Mouse (Mus musculus) embryonic stem cell, embryonic (primary cell): ENCODE measurements around the gene Medag.

Experiments used
- CTCF ChIA-PET, 4 experiments: fragments of 300-600 bp in 2 of 4; fragments of 350-600 bp in 2 of 4; sonication (Branson Sonifier 250); formaldehyde crosslinking; loops; one replicate each; lab custom pipeline; 2022; ENCODE audit warnings: inconsistent platforms in 2 of 4; lab: Charles Lee
- POLR2A ChIA-PET, 4 experiments: fragments of 300-600 bp in 2 of 4; fragments of 350-600 bp in 2 of 4; sonication (Branson Sonifier 250); formaldehyde crosslinking; loops; one replicate each; lab custom pipeline; 2022; ENCODE audit warnings: antibody characterized with exemption in 4 of 4, inconsistent platforms in 1 of 4; lab: Charles Lee

The Medag gene

DNA sequence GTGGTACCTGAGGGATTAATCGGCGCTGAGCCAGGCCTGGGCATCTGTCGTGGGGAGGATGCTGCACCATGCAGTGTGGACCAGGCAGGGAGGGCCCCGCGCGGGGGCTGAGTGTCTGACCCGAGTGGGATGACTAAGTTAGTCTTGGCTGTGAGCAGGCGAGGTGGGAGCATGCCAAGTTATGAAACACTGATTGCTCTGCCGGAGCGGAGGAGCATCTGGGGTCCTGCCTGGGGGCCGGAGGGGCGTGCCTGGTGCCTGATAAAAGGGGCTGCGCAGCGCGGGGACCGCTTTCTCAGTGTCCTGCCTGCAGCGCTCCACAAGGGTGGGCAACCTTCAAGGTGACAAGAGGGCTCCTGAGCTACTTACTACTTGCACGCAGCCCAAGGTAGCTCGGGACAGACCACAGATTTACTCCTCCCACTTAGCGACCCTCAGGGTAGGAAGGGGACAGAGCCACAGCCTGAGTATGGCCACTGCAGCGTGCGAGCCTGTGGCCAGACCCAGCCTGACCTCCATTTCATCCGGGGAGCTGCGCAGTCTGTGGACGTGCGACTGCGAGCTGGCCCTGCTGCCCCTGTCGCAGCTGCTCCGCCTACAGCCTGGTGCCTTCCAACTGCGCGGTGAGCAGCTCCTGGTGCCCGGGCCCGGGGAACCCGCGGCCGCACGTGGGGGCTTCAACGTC lies at the start of gene Medag:
Gene Medag (plus strand): TSS at position 241 of the 685 bp plus-strand sequence.
- ChIA-PET CTCF (interaction anchor here (0.5 to 2.1 kb wide), 14 partner anchors 28 to 405 kb away, joined by 3 to 8 read pairs (median 3); no protein-coding TSS in a partner anchor), POLR2A (interaction anchor here in 3 of 4 experiments (0.5 to 1.2 kb wide), 8 partner anchors 9 to 555 kb away, joined by 3 to 6 read pairs (median 3); no protein-coding TSS in a partner anchor)

DNA sequence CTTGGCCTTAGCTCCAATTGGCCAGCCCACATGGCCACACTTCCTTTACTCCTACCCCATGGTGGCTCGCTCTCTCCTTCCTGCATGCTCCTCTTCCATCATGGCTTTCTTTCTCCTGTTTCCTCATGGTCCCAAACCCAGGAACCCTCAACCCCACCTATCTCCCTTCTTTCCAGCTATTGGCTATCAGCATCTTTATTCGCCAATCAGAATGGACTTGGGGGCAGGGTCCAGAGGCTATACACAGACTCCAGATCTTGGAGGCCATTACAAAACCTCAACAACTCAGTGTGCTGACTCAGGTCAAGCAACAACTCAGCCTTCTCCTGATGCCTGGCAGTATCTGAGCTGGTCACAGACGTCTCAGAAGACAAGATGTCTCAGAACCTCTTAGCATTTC lies 48.9 kb upstream of the Medag start:
- POLR2A ChIA-PET, result interaction anchor here in 3 of 4 experiments (0.7 to 2.5 kb wide), 7 partner anchors 10 to 310 kb away, joined by 3 to 15 read pairs (median 4); no protein-coding TSS in a partner anchor
- CTCF ChIA-PET, result interaction anchor here in 3 of 4 experiments (0.6 to 3.1 kb wide), 6 partner anchors 9 to 56 kb away, joined by 3 to 28 read pairs (median 14); no protein-coding TSS in a partner anchor

- ChIA-PET POLR2A (interaction anchor here (0.6 to 2.5 kb wide), 20 partner anchors 8 to 311 kb away, joined by 3 to 22 read pairs (median 4); partner anchors contain the start of genes Hmgb1 (in 1 of the 4) and Uspl1 (in 1 of the 4)), CTCF (interaction anchor here (0.6 to 3.1 kb wide), 12 partner anchors 10 to 103 kb away, joined by 3 to 28 read pairs (median 7); no protein-coding TSS in a partner anchor)
These were observed 47.4 kb upstream of the Medag start for GRCm38 (mm10) chr5:149363903-149364755.

GRCm38 (mm10) chr5:149367011-149367410 lies 44.5 kb upstream of the Medag start:
- ChIA-PET CTCF (interaction anchor here in 1 of 4 experiments (1.0 kb wide), 1 partner anchor 9 kb away, joined by 4 read pairs; no protein-coding TSS in a partner anchor), POLR2A (interaction anchor here in 1 of 4 experiments (0.6 to 1.6 kb wide), 2 partner anchors 22 to 624 kb away, joined by 3 to 5 read pairs; no protein-coding TSS in a partner anchor)

DNA sequence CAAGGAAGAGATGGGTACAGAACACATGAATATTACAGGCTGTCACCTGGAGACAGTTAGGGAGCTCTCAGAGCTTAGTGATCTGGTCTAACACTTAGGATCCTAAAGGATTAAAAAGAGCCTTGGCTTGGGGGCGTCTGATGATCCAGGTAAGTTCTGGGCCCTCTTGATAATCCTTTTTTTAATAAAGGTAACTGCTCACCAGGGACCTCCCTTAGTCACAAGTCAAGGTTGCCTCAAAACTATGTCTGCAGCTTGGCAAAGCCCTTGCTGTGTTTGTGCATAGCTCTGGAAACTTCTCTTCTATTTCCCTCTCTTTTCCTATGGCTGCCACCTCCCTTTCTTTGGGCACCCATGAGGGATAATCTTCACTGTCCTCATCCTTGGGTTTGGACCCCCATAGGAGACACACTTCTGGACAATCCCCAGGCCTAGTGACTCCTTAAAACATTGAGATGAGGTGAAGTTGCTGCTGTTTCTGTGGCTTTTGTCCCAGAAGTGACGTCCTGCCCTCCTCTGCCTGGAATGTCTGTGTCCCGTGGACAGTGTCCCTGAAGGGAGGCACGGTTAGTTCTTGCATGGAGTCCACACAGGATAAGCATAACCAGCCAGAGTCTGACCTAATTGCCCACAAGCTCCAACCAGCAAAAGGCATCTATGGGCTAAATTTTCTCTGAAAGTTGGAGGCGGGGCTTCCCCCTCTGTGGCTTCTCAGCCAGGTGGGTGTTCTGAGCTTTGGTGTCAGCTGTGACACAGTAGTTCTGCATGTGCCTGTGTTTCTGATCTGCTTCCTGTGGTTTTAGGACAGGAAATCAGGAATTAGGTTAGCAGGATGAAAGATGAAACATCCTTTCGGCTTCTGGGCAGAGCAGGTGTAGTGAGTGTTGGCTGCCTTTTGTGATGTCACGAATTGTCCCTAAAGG lies 43.7 kb upstream of the Medag start:
- CTCF ChIA-PET, result interaction anchor here in 3 of 4 experiments (0.5 to 1.6 kb wide), 6 partner anchors 7 to 1187 kb away, joined by 3 to 4 read pairs (median 3); no protein-coding TSS in a partner anchor
- POLR2A ChIA-PET, result interaction anchor here in 3 of 4 experiments (0.6 to 1.1 kb wide), 6 partner anchors 11 to 1035 kb away, joined by 3 to 5 read pairs (median 3); no protein-coding TSS in a partner anchor

DNA sequence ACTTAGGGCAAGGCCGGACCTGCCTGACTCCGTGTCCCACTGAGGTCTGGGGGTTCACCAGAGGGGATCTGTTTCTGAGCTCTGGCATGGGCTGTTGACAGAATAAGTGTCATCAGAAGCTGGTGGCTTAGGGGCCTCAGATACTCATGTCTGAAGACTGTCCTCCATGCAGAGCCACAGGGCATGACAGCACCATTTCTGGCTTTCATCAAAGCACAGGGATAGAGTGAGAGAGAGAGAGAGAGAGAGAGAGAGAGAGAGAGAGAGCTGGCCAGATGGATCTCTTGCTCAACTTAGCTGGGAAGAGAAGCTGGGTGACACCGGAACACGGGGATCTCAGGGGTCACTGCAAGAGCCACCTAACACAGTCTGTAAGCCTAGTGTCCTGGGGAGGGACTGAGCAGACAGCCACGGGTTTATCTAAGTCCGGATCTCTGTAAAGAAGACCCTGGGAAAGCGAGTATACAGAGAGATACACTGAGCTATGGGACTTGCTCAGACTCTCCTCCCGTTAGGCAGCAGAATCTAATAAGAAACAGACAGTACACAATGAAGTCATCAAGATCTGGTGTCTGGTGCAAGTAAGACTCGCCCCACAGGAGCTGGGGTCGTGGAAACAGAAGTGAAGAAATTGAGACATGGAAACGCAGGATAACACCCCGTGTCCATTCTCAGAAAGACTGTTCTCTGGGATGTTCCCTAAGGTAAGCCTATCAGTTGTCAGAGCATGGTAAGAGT lies 42.8 kb upstream of the Medag start:
- POLR2A ChIA-PET, result interaction anchor here in 3 of 4 experiments (0.5 to 1.1 kb wide), 7 partner anchors 11 to 1036 kb away, joined by 3 to 5 read pairs (median 3); no protein-coding TSS in a partner anchor
- CTCF ChIA-PET, result interaction anchor here (0.5 to 1.6 kb wide), 9 partner anchors 8 to 1188 kb away, joined by 3 to 6 read pairs (median 3); no protein-coding TSS in a partner anchor

DNA sequence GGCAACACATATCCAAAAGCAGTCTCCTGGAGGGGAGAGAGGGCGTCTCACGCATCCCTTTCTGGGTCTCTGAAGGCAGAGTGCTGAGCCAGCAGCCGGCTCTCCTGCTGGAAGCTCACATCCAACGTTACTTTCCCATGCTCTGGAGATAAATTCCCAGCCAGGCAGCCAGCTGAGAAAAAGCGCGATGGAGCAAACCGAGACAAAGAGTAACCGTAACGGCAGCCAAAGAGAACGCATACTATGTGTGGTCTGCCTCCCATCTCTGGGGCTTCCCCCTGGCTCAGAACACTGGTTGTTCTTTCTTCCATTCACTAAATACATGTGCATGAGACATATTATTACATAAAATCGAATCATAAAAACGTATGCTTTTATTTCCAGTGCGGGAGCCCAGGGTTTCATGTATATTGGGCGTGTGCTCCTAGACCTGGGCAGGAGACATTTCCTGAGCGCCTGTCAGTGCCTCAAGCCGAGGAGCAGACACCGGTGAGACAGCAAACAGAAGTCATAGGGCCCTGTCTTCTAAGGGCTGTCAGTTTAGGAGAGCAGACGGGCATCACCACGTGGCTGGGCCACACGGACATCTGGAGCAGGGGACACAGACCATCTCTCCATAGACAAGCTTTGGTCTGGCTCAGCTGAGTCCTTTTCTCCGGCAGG lies 42.0 kb upstream of the Medag start:
- ChIA-PET POLR2A (interaction anchor here in 2 of 4 experiments (0.7 to 1.0 kb wide), 2 partner anchors 17 to 36 kb away, joined by 3 to 4 read pairs; no protein-coding TSS in a partner anchor), CTCF (interaction anchor here in 3 of 4 experiments (0.8 to 1.6 kb wide), 3 partner anchors 34 to 1189 kb away, joined by 3 to 5 read pairs (median 3); no protein-coding TSS in a partner anchor)

DNA sequence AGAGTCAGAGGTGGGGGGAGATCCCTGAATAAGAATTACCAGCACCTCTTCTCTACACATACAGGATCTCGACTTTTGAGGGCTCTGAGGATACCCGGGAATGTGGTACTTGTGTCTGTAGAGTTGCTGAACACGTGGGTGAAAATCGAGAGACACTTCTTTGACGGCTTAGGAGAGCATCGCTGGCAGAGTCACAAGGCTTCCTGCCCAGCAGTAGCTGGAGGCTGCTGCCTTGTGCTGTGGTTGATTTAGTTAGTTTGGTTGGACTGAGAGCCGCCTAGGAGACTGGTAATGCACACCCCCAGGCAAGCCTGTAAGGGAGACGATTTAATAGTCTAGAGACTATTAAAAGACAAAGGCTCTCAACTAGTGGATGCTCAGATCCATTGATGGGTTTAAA lies 39.5 kb upstream of the Medag start:
- ChIA-PET CTCF (interaction anchor here in 1 of 4 experiments (0.6 kb wide), 1 partner anchor 84 kb away, joined by 3 read pairs; no protein-coding TSS in a partner anchor), POLR2A (interaction anchor here in 2 of 4 experiments (0.6 to 1.1 kb wide), 2 partner anchors 7 to 18 kb away, joined by 3 to 4 read pairs; no protein-coding TSS in a partner anchor)

- POLR2A ChIA-PET, result interaction anchor here in 2 of 4 experiments (0.5 to 0.8 kb wide), 4 partner anchors 8 to 50 kb away, joined by 3 to 10 read pairs (median 4); no protein-coding TSS in a partner anchor
- CTCF ChIA-PET, result no interaction called here
These were observed 38.3 kb upstream of the Medag start for GRCm38 (mm10) chr5:149373224-149373623.

DNA sequence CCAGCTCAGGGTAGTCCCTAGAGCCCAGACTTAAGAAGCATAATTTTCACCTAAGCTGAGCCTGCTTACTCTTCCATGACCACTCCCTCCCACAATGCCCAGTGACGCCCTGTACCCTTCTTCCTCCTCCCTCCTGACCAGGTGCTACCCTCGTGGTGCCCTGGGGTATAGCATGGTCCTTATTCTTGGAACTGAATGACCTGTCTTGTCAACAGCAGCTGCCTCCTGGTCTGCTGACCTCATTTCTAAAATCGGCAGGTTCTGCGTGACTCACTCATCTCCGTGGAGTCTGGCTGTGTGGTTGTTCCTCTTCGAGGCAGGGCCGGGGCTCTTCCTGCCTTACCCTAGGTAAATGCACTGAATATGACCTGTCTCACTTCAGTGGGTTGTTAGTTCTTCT lies 37.5 kb upstream of the Medag start:
- POLR2A ChIA-PET, result interaction anchor here in 2 of 4 experiments (0.9 to 2.7 kb wide), 3 partner anchors 10 to 20 kb away, joined by 3 to 15 read pairs (median 12); no protein-coding TSS in a partner anchor
- CTCF ChIA-PET, result interaction anchor here in 1 of 4 experiments (1.1 kb wide), 1 partner anchor 10 kb away, joined by 3 read pairs; no protein-coding TSS in a partner anchor

- POLR2A ChIA-PET, result interaction anchor here (0.6 to 2.7 kb wide), 34 partner anchors 10 to 381 kb away, joined by 3 to 22 read pairs (median 4); partner anchors contain the start of genes Hmgb1 (in 1 of the 4), Tex26 (in 1 of the 4) and Uspl1 (in 1 of the 4)
- CTCF ChIA-PET, result interaction anchor here (0.5 to 2.3 kb wide), 70 partner anchors 8 to 1541 kb away, joined by 3 to 28 read pairs (median 4); partner anchors contain the start of gene Medag (in 2 of the 4)
These were observed 36.3 kb upstream of the Medag start for GRCm38 (mm10) chr5:149375074-149375888.

GRCm38 (mm10) chr5:149375889-149376212 lies 35.7 kb upstream of the Medag start:
- POLR2A ChIA-PET, result interaction anchor here (0.5 to 2.7 kb wide), 35 partner anchors 9 to 1925 kb away, joined by 3 to 22 read pairs (median 4); partner anchors contain the start of genes Hmgb1 (in 1 of the 4), Tex26 (in 1 of the 4) and Uspl1 (in 1 of the 4)

GRCm38 (mm10) chr5:149376367-149376766 lies 35.2 kb upstream of the Medag start:
- POLR2A ChIA-PET, result interaction anchor here in 3 of 4 experiments (0.5 to 2.7 kb wide), 22 partner anchors 9 to 1926 kb away, joined by 3 to 22 read pairs (median 4); partner anchors contain the start of gene Tex26 (in 1 of the 3)
- CTCF ChIA-PET, result interaction anchor here (0.6 to 2.3 kb wide), 51 partner anchors 9 to 1542 kb away, joined by 3 to 28 read pairs (median 4); no protein-coding TSS in a partner anchor

More at GRCm38 (mm10) chr5:149375889-149376212, 35.7 kb upstream of the Medag start:
- CTCF ChIA-PET, result interaction anchor here (0.5 to 2.3 kb wide), 74 partner anchors 9 to 1541 kb away, joined by 3 to 28 read pairs (median 4); partner anchors contain the start of gene Medag (in 2 of the 4)

DNA sequence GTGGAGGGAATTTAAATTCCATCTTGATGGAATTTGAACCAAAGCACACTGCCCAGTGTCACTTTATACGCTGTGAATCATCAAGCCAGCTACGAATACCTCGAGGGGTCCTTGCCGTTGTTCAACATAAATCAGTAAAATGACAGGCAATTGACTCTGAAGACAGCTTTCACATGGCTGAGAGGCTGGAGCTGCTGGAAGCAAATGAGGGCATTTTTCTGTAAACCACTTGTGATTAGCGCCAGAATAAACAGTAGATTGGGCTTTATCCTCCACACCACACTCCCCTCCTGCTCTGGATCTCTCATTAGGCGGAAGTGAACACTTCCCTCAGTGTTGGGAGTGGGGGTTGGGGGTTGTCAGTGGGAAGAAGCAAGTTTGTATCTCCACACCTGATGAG lies 34.3 kb upstream of the Medag start:
- ChIA-PET CTCF (no interaction called here), POLR2A (no interaction called here)
